Mouse (Mus musculus): ENCODE results near the gene Rbfox3. TPM values are rescaled to one million over a fixed set of nuclear protein-coding genes. Genes with fewer than 3 reads are reported as not detected.

The Rbfox3 gene
- polyA plus RNA-seq, 1 experiment from 2014 or later, result 7.6 TPM

- Histone ChIP-seq H3K27ac (replicated peaks) (peak overlapping the region; percentile 52; the same call in 1 of the 2 replicates), H3K9me3 (replicated peaks) (no peaks in the 10 kb centered on the region), H3K27me3 (ENCODE audit: low read depth, poor library complexity, severe bottlenecking) (peaks cover 25% of the 10 kb centered on the region), H3K36me3 (no peaks in the 10 kb centered on the region), H3K4me3 (no peak overlapping the region), H3K4me1 (peaks cover 66% of the 10 kb centered on the region)
- DNase-seq (ENCODE audit: low spot score), result no peak
- WGBS, result 70% methylated on average over 11 of the region's 11 CpGs
Measured at GRCm38 (mm10) chr11:118898643-118899042, 12.8 kb downstream of the Rbfox3 start.

GRCm38 (mm10) chr11:118898156-118898555 lies 13.2 kb downstream of the Rbfox3 start:
- Histone ChIP-seq H3K36me3 (no peaks in the 10 kb centered on the region), H3K27me3 (ENCODE audit: low read depth, poor library complexity, severe bottlenecking) (peaks cover 29% of the 10 kb centered on the region), H3K9me3 (replicated peaks) (no peaks in the 10 kb centered on the region), H3K27ac (replicated peaks) (peak overlapping the region; percentile 52), H3K4me1 (peaks cover 66% of the 10 kb centered on the region), H3K4me3 (no peak overlapping the region)
- no peak for DNase-seq (ENCODE audit: low spot score)
- WGBS, result 59% methylated on average over 10 of the region's 10 CpGs

- peak overlapping the region; percentile 82 for H3K27ac ChIP-seq (replicated peaks)
- H3K4me3 ChIP-seq, result no peak overlapping the region
- peaks cover 66% of the 10 kb centered on the region for H3K4me1 ChIP-seq
- WGBS, result 51% methylated on average over 21 of the region's 21 CpGs
- peaks cover 30% of the 10 kb centered on the region for H3K27me3 ChIP-seq (ENCODE audit: low read depth, poor library complexity, severe bottlenecking)
- DNase-seq (ENCODE audit: low spot score), result no peak
- no peaks in the 10 kb centered on the region for H3K9me3 ChIP-seq (replicated peaks)
- H3K36me3 ChIP-seq, result no peaks in the 10 kb centered on the region
Measured at GRCm38 (mm10) chr11:118897114-118897841, 14.1 kb downstream of the Rbfox3 start.

GRCm38 (mm10) chr11:118896032-118896675 lies 15.2 kb downstream of the Rbfox3 start:
- DNase-seq (ENCODE audit: low spot score), result peak; percentile 53
- Histone ChIP-seq H3K36me3 (no peaks in the 10 kb centered on the region), H3K4me1 (peaks cover 75% of the 10 kb centered on the region), H3K4me3 (no peak overlapping the region), H3K27me3 (ENCODE audit: low read depth, poor library complexity, severe bottlenecking) (peaks cover 30% of the 10 kb centered on the region), H3K9me3 (replicated peaks) (no peaks in the 10 kb centered on the region), H3K27ac (replicated peaks) (peak overlapping the region; percentile 82)
- 39% methylated on average over 16 of the region's 16 CpGs for WGBS

- Histone ChIP-seq H3K27ac (replicated peaks) (peak overlapping the region; percentile 53; the same call in 1 of the 2 replicates), H3K9me3 (replicated peaks) (no peaks in the 10 kb centered on the region), H3K36me3 (no peaks in the 10 kb centered on the region), H3K4me1 (peaks cover 74% of the 10 kb centered on the region), H3K27me3 (ENCODE audit: low read depth, poor library complexity, severe bottlenecking) (peaks cover 29% of the 10 kb centered on the region), H3K4me3 (no peak overlapping the region)
- DNase-seq (ENCODE audit: low spot score), result no peak
- 83% methylated on average over 5 of the region's 5 CpGs for WGBS
Measured at GRCm38 (mm10) chr11:118894835-118895234, 16.6 kb downstream of the Rbfox3 start.

- no peak for DNase-seq (ENCODE audit: low spot score)
- 90% methylated on average over 4 of the region's 4 CpGs for WGBS
- H3K4me3 ChIP-seq, result no peak overlapping the region
- H3K4me1 ChIP-seq, result peaks cover 68% of the 10 kb centered on the region
- H3K27me3 ChIP-seq (ENCODE audit: low read depth, poor library complexity, severe bottlenecking), result peaks cover 29% of the 10 kb centered on the region
- no peak overlapping the region for H3K27ac ChIP-seq (replicated peaks)
- no peaks in the 10 kb centered on the region for H3K9me3 ChIP-seq (replicated peaks)
- no peaks in the 10 kb centered on the region for H3K36me3 ChIP-seq
Measured at GRCm38 (mm10) chr11:118894196-118894595, 17.2 kb downstream of the Rbfox3 start.

- no peak overlapping the region for H3K27ac ChIP-seq (replicated peaks)
- no peak overlapping the region for H3K4me3 ChIP-seq
- 87% methylated on average over 5 of the region's 5 CpGs for WGBS
- H3K36me3 ChIP-seq, result no peaks in the 10 kb centered on the region
- H3K9me3 ChIP-seq (replicated peaks), result no peaks in the 10 kb centered on the region
- no peak for DNase-seq (ENCODE audit: low spot score)
- peaks cover 23% of the 10 kb centered on the region for H3K27me3 ChIP-seq (ENCODE audit: low read depth, poor library complexity, severe bottlenecking)
- peaks cover 62% of the 10 kb centered on the region for H3K4me1 ChIP-seq
Measured at GRCm38 (mm10) chr11:118892876-118893275, 18.5 kb downstream of the Rbfox3 start.

- WGBS, result 88% methylated on average over 15 of the region's 15 CpGs
Measured at GRCm38 (mm10) chr11:118891516-118891915, 19.9 kb downstream of the Rbfox3 start.

GRCm38 (mm10) chr11:118890992-118891398 lies 20.4 kb downstream of the Rbfox3 start:
- H3K36me3 ChIP-seq, result no peaks in the 10 kb centered on the region
- peak; percentile 39 for DNase-seq (ENCODE audit: low spot score)
- H3K4me1 ChIP-seq, result peaks cover 47% of the 10 kb centered on the region
- H3K9me3 ChIP-seq (replicated peaks), result no peaks in the 10 kb centered on the region
- H3K27ac ChIP-seq (replicated peaks), result peak overlapping the region; percentile 75
- WGBS, result 44% methylated on average over 16 of the region's 16 CpGs
- peaks cover 23% of the 10 kb centered on the region for H3K27me3 ChIP-seq (ENCODE audit: low read depth, poor library complexity, severe bottlenecking)
- H3K4me3 ChIP-seq, result no peak overlapping the region

More at GRCm38 (mm10) chr11:118891516-118891915, 19.9 kb downstream of the Rbfox3 start:
- no peaks in the 10 kb centered on the region for H3K36me3 ChIP-seq
- peak overlapping the region; percentile 75 for H3K27ac ChIP-seq (replicated peaks)
- H3K9me3 ChIP-seq (replicated peaks), result no peaks in the 10 kb centered on the region
- DNase-seq (ENCODE audit: low spot score), result no peak
- no peak overlapping the region for H3K4me3 ChIP-seq
- H3K27me3 ChIP-seq (ENCODE audit: low read depth, poor library complexity, severe bottlenecking), result peaks cover 23% of the 10 kb centered on the region
- peaks cover 52% of the 10 kb centered on the region for H3K4me1 ChIP-seq

- Histone ChIP-seq H3K4me3 (no peak overlapping the region), H3K36me3 (no peaks in the 10 kb centered on the region), H3K27ac (replicated peaks) (peak overlapping the region; percentile 75), H3K4me1 (peaks cover 42% of the 10 kb centered on the region), H3K27me3 (ENCODE audit: low read depth, poor library complexity, severe bottlenecking) (peaks cover 23% of the 10 kb centered on the region), H3K9me3 (replicated peaks) (no peaks in the 10 kb centered on the region)
- 60% methylated on average over 5 of the region's 5 CpGs for WGBS
- no peak for DNase-seq (ENCODE audit: low spot score)
Measured at GRCm38 (mm10) chr11:118890474-118890873, 20.9 kb downstream of the Rbfox3 start.

GRCm38 (mm10) chr11:118889500-118889899 lies 21.9 kb downstream of the Rbfox3 start:
- WGBS, result 81% methylated on average over 4 of the region's 4 CpGs

GRCm38 (mm10) chr11:118888426-118888825 lies 23.0 kb downstream of the Rbfox3 start:
- H3K36me3 ChIP-seq, result peaks cover 8% of the 10 kb centered on the region; the same call in 1 of the 2 replicates
- no peak overlapping the region for H3K27ac ChIP-seq (replicated peaks)
- H3K9me3 ChIP-seq (replicated peaks), result no peaks in the 10 kb centered on the region
- H3K27me3 ChIP-seq (ENCODE audit: low read depth, poor library complexity, severe bottlenecking), result peaks cover 22% of the 10 kb centered on the region
- H3K4me1 ChIP-seq, result peaks cover 40% of the 10 kb centered on the region
- WGBS, result 82% methylated on average over 8 of the region's 8 CpGs
- H3K4me3 ChIP-seq, result no peak overlapping the region
- no peak for DNase-seq (ENCODE audit: low spot score)

More at GRCm38 (mm10) chr11:118889500-118889899, 21.9 kb downstream of the Rbfox3 start:
- peaks cover 32% of the 10 kb centered on the region for H3K4me1 ChIP-seq
- DNase-seq (ENCODE audit: low spot score), result no peak
- peaks cover 23% of the 10 kb centered on the region for H3K27me3 ChIP-seq (ENCODE audit: low read depth, poor library complexity, severe bottlenecking)
- no peaks in the 10 kb centered on the region for H3K9me3 ChIP-seq (replicated peaks)
- H3K27ac ChIP-seq (replicated peaks), result no peak overlapping the region
- H3K36me3 ChIP-seq, result peaks cover 8% of the 10 kb centered on the region; the same call in 1 of the 2 replicates
- H3K4me3 ChIP-seq, result no peak overlapping the region

- H3K4me1 ChIP-seq, result peaks cover 52% of the 10 kb centered on the region
- H3K27me3 ChIP-seq (ENCODE audit: low read depth, poor library complexity, severe bottlenecking), result peaks cover 30% of the 10 kb centered on the region; the same call in 1 of the 2 replicates
- no peak overlapping the region for H3K27ac ChIP-seq (replicated peaks)
- H3K4me3 ChIP-seq, result no peak overlapping the region
- peaks cover 8% of the 10 kb centered on the region; the same call in 1 of the 2 replicates for H3K36me3 ChIP-seq
- H3K9me3 ChIP-seq (replicated peaks), result no peaks in the 10 kb centered on the region
- DNase-seq (ENCODE audit: low spot score), result no peak
Measured at GRCm38 (mm10) chr11:118887206-118887605, 24.2 kb downstream of the Rbfox3 start.
